Mouse (Mus musculus) kidney, embryonic 15.5 days (tissue): Measurements from ENCODE around the gene Tmem185a. TPM values are rescaled to one million over a fixed set of nuclear protein-coding genes. Genes with fewer than 3 reads are reported as not detected.

Source experiments
- polyA plus RNA-seq: library from polyadenylated mRNA; unstranded; fragments of >200 nt; fragmentation: Nextera tagmentation; extraction: Ambion mirVana; gene quantifications from 2 replicates; pipeline ENCODE4 v1.2.1, GENCODE M21; 2015

Tmem185a gene
- polyA plus RNA-seq, 1 experiment from 2014 or later = 43.1 TPM

Other genes starting within 250 kb of the Tmem185a start
- 2.8 and 2.9 TPM in 2 replicates for gene Ids, start 112.1 kb downstream of the Tmem185a start, polyA plus RNA-seq
- 31.7 and 36.4 TPM in 2 replicates for gene 1110012L19Rik, start 91.3 kb downstream of the Tmem185a start, polyA plus RNA-seq